Mouse (Mus musculus): ENCODE measurements at regions not wholly inside any gene's neighbourhood (a gene's known extent, or its start where the extent isn't known, plus 50 kb on each side); places are given as distances from the start of the nearest gene placed in this dataset.

- Histone ChIP-seq H3K4me3 (no peak overlapping the region), H3K79me2 (ENCODE audit: control insufficient read depth, insufficient read depth) (no peaks in the 10 kb centered on the region), H3K4me2 (ENCODE audit: low read depth) (no peak overlapping the region), H3K36me3 (ENCODE audit: control insufficient read depth, insufficient read depth) (no peaks in the 10 kb centered on the region), H3ac (ENCODE audit: control insufficient read depth, insufficient read length) (no peak overlapping the region), H3K27me3 (ENCODE audit: control insufficient read depth, insufficient read depth, insufficient read length) (no peaks in the 10 kb centered on the region)
- TF ChIP-seq POLR2AphosphoS2 (IDR thresholded peaks at IDR 0.05; ENCODE audit: insufficient read length, low read depth) (no peak), MAX (IDR thresholded peaks at IDR 0.05; ENCODE audit: low read depth) (no peak), POLR2A (IDR thresholded peaks at IDR 0.05; ENCODE audit: insufficient read length, low read depth) (no peak), CEBPB (IDR thresholded peaks at IDR 0.05; ENCODE audit: insufficient read depth, poor library complexity, severe bottlenecking) (no peak), MYOG (IDR thresholded peaks at IDR 0.05; ENCODE audit: control insufficient read depth in 1 of 3, insufficient read depth in 1 of 3, insufficient read length in 2 of 3, low read depth in 2 of 3) (no peak), TCF3 (IDR thresholded peaks at IDR 0.05; ENCODE audit: insufficient read length, low read depth) (no peak), E2F4 (IDR thresholded peaks at IDR 0.05; ENCODE audit: insufficient read depth) (no peak), REST (IDR thresholded peaks at IDR 0.05; ENCODE audit: insufficient read depth, insufficient read length) (no peak), USF1 (IDR thresholded peaks at IDR 0.05; ENCODE audit: low read depth) (no peak), TCF12 (IDR thresholded peaks at IDR 0.05; ENCODE audit: insufficient read depth, poor library complexity, severe bottlenecking) (no peak), SRF (IDR thresholded peaks at IDR 0.05; ENCODE audit: control insufficient read depth, insufficient read length, low read depth) (no peak), MYOD1 (IDR thresholded peaks at IDR 0.05; ENCODE audit: control insufficient read depth in 1 of 3, insufficient read length in 2 of 3, low read depth in 2 of 3) (no peak)
Measured at GRCm38 (mm10) chr4:55604915-55605314, 72.6 kb upstream of the Klf4 start.

GRCm38 (mm10) chr4:55603821-55604435 is 71.7 kb upstream of the Klf4 start:
- no peak overlapping the region for H3K4me2 ChIP-seq (ENCODE audit: low read depth)
- H3ac ChIP-seq (ENCODE audit: control insufficient read depth, insufficient read length): no peak overlapping the region
- no peaks in the 10 kb centered on the region for H3K27me3 ChIP-seq (ENCODE audit: control insufficient read depth, insufficient read depth, insufficient read length)
- no peaks in the 10 kb centered on the region for H3K36me3 ChIP-seq (ENCODE audit: control insufficient read depth, insufficient read depth)
- H3K4me3 ChIP-seq: no peak overlapping the region
- no peaks in the 10 kb centered on the region for H3K79me2 ChIP-seq (ENCODE audit: control insufficient read depth, insufficient read depth)
- TF ChIP-seq CEBPB (IDR thresholded peaks at IDR 0.05; ENCODE audit: insufficient read depth, poor library complexity, severe bottlenecking): no peak
- TF ChIP-seq MAX (IDR thresholded peaks at IDR 0.05; ENCODE audit: low read depth): no peak
- TF ChIP-seq TCF3 (IDR thresholded peaks at IDR 0.05; ENCODE audit: insufficient read length, low read depth): no peak
- no peak for TF ChIP-seq USF1 (IDR thresholded peaks at IDR 0.05; ENCODE audit: low read depth)
- no peak for TF ChIP-seq REST (IDR thresholded peaks at IDR 0.05; ENCODE audit: insufficient read depth, insufficient read length)
- no peak for TF ChIP-seq MYOD1 (IDR thresholded peaks at IDR 0.05; ENCODE audit: control insufficient read depth in 1 of 3, insufficient read length in 2 of 3, low read depth in 2 of 3)
- no peak for TF ChIP-seq E2F4 (IDR thresholded peaks at IDR 0.05; ENCODE audit: insufficient read depth)
- no peak for TF ChIP-seq POLR2A (IDR thresholded peaks at IDR 0.05; ENCODE audit: insufficient read length, low read depth)
- TF ChIP-seq SRF (IDR thresholded peaks at IDR 0.05; ENCODE audit: control insufficient read depth, insufficient read length, low read depth): no peak
- TF ChIP-seq POLR2AphosphoS2 (IDR thresholded peaks at IDR 0.05; ENCODE audit: insufficient read length, low read depth): no peak

GRCm38 (mm10) chr4:55595203-55595602 is 62.9 kb upstream of the Klf4 start:
- Histone ChIP-seq H3ac (ENCODE audit: control insufficient read depth, insufficient read length) (no peak overlapping the region), H3K36me3 (ENCODE audit: control insufficient read depth, insufficient read depth) (no peaks in the 10 kb centered on the region)
- TF ChIP-seq MAX (IDR thresholded peaks at IDR 0.05; ENCODE audit: low read depth): no peak
- no peak for TF ChIP-seq REST (IDR thresholded peaks at IDR 0.05; ENCODE audit: insufficient read depth, insufficient read length)
- no peak for TF ChIP-seq E2F4 (IDR thresholded peaks at IDR 0.05; ENCODE audit: insufficient read depth)
- no peak for TF ChIP-seq MYOG (IDR thresholded peaks at IDR 0.05; ENCODE audit: control insufficient read depth in 1 of 3, insufficient read depth in 1 of 3, insufficient read length in 2 of 3, low read depth in 2 of 3)
- no peak for TF ChIP-seq SRF (IDR thresholded peaks at IDR 0.05; ENCODE audit: control insufficient read depth, insufficient read length, low read depth)
- no peak for TF ChIP-seq TCF3 (IDR thresholded peaks at IDR 0.05; ENCODE audit: insufficient read length, low read depth)
- TF ChIP-seq USF1 (IDR thresholded peaks at IDR 0.05; ENCODE audit: low read depth): no peak
- TF ChIP-seq POLR2A (IDR thresholded peaks at IDR 0.05; ENCODE audit: insufficient read length, low read depth): no peak
- no peak for TF ChIP-seq POLR2AphosphoS2 (IDR thresholded peaks at IDR 0.05; ENCODE audit: insufficient read length, low read depth)
- no peak for TF ChIP-seq TCF12 (IDR thresholded peaks at IDR 0.05; ENCODE audit: insufficient read depth, poor library complexity, severe bottlenecking)
- TF ChIP-seq CEBPB (IDR thresholded peaks at IDR 0.05; ENCODE audit: insufficient read depth, poor library complexity, severe bottlenecking): no peak
- TF ChIP-seq MYOD1 (IDR thresholded peaks at IDR 0.05; ENCODE audit: control insufficient read depth in 1 of 3, insufficient read length in 2 of 3, low read depth in 2 of 3): no peak

GRCm38 (mm10) chr4:55594699-55595098 is 62.4 kb upstream of the Klf4 start:
- H3K4me2 ChIP-seq (ENCODE audit: low read depth): no peak overlapping the region
- H3K79me2 ChIP-seq (ENCODE audit: control insufficient read depth, insufficient read depth): no peaks in the 10 kb centered on the region
- TF ChIP-seq POLR2AphosphoS2 (IDR thresholded peaks at IDR 0.05; ENCODE audit: insufficient read length, low read depth) (no peak), POLR2A (IDR thresholded peaks at IDR 0.05; ENCODE audit: insufficient read length, low read depth) (no peak), TCF3 (IDR thresholded peaks at IDR 0.05; ENCODE audit: insufficient read length, low read depth) (no peak), MYOG (IDR thresholded peaks at IDR 0.05; ENCODE audit: control insufficient read depth in 1 of 3, insufficient read depth in 1 of 3, insufficient read length in 2 of 3, low read depth in 2 of 3) (no peak), MAX (IDR thresholded peaks at IDR 0.05; ENCODE audit: low read depth) (no peak), SRF (IDR thresholded peaks at IDR 0.05; ENCODE audit: control insufficient read depth, insufficient read length, low read depth) (no peak), CEBPB (IDR thresholded peaks at IDR 0.05; ENCODE audit: insufficient read depth, poor library complexity, severe bottlenecking) (no peak), E2F4 (IDR thresholded peaks at IDR 0.05; ENCODE audit: insufficient read depth) (no peak), USF1 (IDR thresholded peaks at IDR 0.05; ENCODE audit: low read depth) (no peak), TCF12 (IDR thresholded peaks at IDR 0.05; ENCODE audit: insufficient read depth, poor library complexity, severe bottlenecking) (no peak), REST (IDR thresholded peaks at IDR 0.05; ENCODE audit: insufficient read depth, insufficient read length) (no peak), MYOD1 (IDR thresholded peaks at IDR 0.05; ENCODE audit: control insufficient read depth in 1 of 3, insufficient read length in 2 of 3, low read depth in 2 of 3) (no peak)
- no peaks in the 10 kb centered on the region for H3K36me3 ChIP-seq (ENCODE audit: control insufficient read depth, insufficient read depth)
- H3ac ChIP-seq (ENCODE audit: control insufficient read depth, insufficient read length): no peak overlapping the region
- no peaks in the 10 kb centered on the region for H3K27me3 ChIP-seq (ENCODE audit: control insufficient read depth, insufficient read depth, insufficient read length)
- no peak overlapping the region for H3K4me3 ChIP-seq

More at GRCm38 (mm10) chr4:55595203-55595602, 62.9 kb upstream of the Klf4 start:
- Histone ChIP-seq H3K4me2 (ENCODE audit: low read depth) (no peak overlapping the region), H3K27me3 (ENCODE audit: control insufficient read depth, insufficient read depth, insufficient read length) (no peaks in the 10 kb centered on the region), H3K79me2 (ENCODE audit: control insufficient read depth, insufficient read depth) (no peaks in the 10 kb centered on the region), H3K4me3 (no peak overlapping the region)

Data from myocyte (in vitro differentiated cells).